Mouse (Mus musculus) hindbrain, embryonic 12.5 days (tissue): ENCODE data around the gene Akt1s1. TPM values are rescaled to one million over a fixed set of nuclear protein-coding genes. Genes with fewer than 3 reads are reported as not detected.

Experiments
- ATAC-seq: fragments of 200-750 bp; cut with Nextera tagmentation; 2 replicates; pipeline ENCODE4 v1.8.0; 2017; ENCODE audit warnings: moderate TSS enrichment; ENCODE audit not compliant: low FRiP score
- H3K27ac ChIP-seq: fragments of 300-500 bp; sonication (generic); 2 replicates; pipeline ENCODE4 v1.5.1; 2016; ENCODE audit warnings: mild to moderate bottlenecking
- H3K27me3 ChIP-seq: fragments of 300-500 bp; sonication (generic); 2 replicates; pipeline ENCODE4 v1.6.1; 2016; ENCODE audit warnings: mild to moderate bottlenecking
- H3K36me3 ChIP-seq: fragments of 300-500 bp; sonication (generic); 2 replicates; pipeline ENCODE4 v1.6.1; 2016; ENCODE audit warnings: mild to moderate bottlenecking
- H3K4me1 ChIP-seq: fragments of 300-500 bp; sonication (generic); 2 replicates; pipeline ENCODE4 v1.6.1; 2016
- H3K4me2 ChIP-seq: fragments of 300-500 bp; sonication (generic); replicated peaks from 2 replicates; pipeline ENCODE4 v1.6.1; 2016; ENCODE audit warnings: mild to moderate bottlenecking
- H3K4me3 ChIP-seq: fragments of 300-500 bp; sonication (generic); 2 replicates; pipeline ENCODE4 v1.5.1; 2016; ENCODE audit warnings: mild to moderate bottlenecking
- H3K9ac ChIP-seq: fragments of 300-500 bp; sonication (generic); 2 replicates; pipeline ENCODE4 v1.6.1; 2016; ENCODE audit warnings: mild to moderate bottlenecking, moderate library complexity
- H3K9me3 ChIP-seq: fragments of 300-500 bp; sonication (generic); replicated peaks from 2 replicates; pipeline ENCODE4 v1.6.1; 2016; ENCODE audit warnings: mild to moderate bottlenecking
- WGBS: fragments of 180-500 bp; shearing (Covaris S2); methylation state at CpG from one replicate; pipeline ENCODE4 v1.1.7; 2016; 5-methylcytosine and 5-hydroxymethylcytosine counted together
- polyA plus RNA-seq: library from polyadenylated mRNA; unstranded; fragments of >200 nt; fragmentation: Nextera tagmentation; extraction: Ambion mirVana; gene quantifications from 2 replicates; pipeline ENCODE4 v1.2.1, GENCODE M21; 2016

The Akt1s1 gene
- polyA plus RNA-seq: 99.3 and 101 TPM in 2 replicates

- H3K4me3 ChIP-seq: peak within 1 kb of the TSS; percentile 70
- under 1% methylated on average over 54 of the region's 54 CpGs for WGBS
- H3K4me1 ChIP-seq: peaks cover 33% of the 10 kb centered on the region
- H3K9ac ChIP-seq: peak within 1 kb of the TSS; percentile 76
- H3K4me2 ChIP-seq: peak within 1 kb of the TSS; percentile 78
- ATAC-seq: peak; percentile 81
- H3K36me3 ChIP-seq: peaks cover 35% of the 10 kb centered on the region
- peak within 1 kb of the TSS; percentile 97 for H3K27ac ChIP-seq
- no peaks in the 10 kb centered on the region for H3K27me3 ChIP-seq
- H3K9me3 ChIP-seq: no peaks in the 10 kb centered on the region
Measured at GRCm38 (mm10) chr7:44848561-44849415, at the start of gene Akt1s1, which contains the start of gene Tbc1d17. Akt1s1 (plus strand) TSS chr7:44848991. Tbc1d17 (minus strand) TSS chr7:44849079.

- 84% methylated on average over 2 of the region's 2 CpGs for WGBS
- peaks cover 1% of the 10 kb centered on the region for H3K36me3 ChIP-seq
- H3K9me3 ChIP-seq: no peaks in the 10 kb centered on the region
- no peak overlapping the region for H3K4me3 ChIP-seq
- no peak for ATAC-seq
- no peaks in the 10 kb centered on the region for H3K4me1 ChIP-seq
- no peak overlapping the region for H3K27ac ChIP-seq
- no peaks in the 10 kb centered on the region for H3K27me3 ChIP-seq
- no peak overlapping the region for H3K4me2 ChIP-seq
- H3K9ac ChIP-seq: no peak overlapping the region
Measured at GRCm38 (mm10) chr7:44808927-44809326, 39.9 kb upstream of the Akt1s1 start.

- Histone ChIP-seq H3K9ac (no peak overlapping the region), H3K4me3 (no peak overlapping the region), H3K27ac (no peak overlapping the region), H3K4me1 (no peaks in the 10 kb centered on the region), H3K9me3 (no peaks in the 10 kb centered on the region), H3K36me3 (peaks cover 5% of the 10 kb centered on the region), H3K4me2 (no peak overlapping the region), H3K27me3 (no peaks in the 10 kb centered on the region)
- 87% methylated on average over 3 of the region's 3 CpGs for WGBS
- ATAC-seq: no peak
Measured at GRCm38 (mm10) chr7:44809466-44809865, 39.3 kb upstream of the Akt1s1 start.

GRCm38 (mm10) chr7:44810365-44810764 lies 38.4 kb upstream of the Akt1s1 start:
- H3K9ac ChIP-seq: no peak overlapping the region
- H3K27me3 ChIP-seq: no peaks in the 10 kb centered on the region
- ATAC-seq: no peak
- 85% methylated on average over 4 of the region's 4 CpGs for WGBS
- no peaks in the 10 kb centered on the region for H3K9me3 ChIP-seq
- H3K27ac ChIP-seq: no peak overlapping the region
- H3K4me3 ChIP-seq: no peak overlapping the region
- H3K36me3 ChIP-seq: peaks cover 5% of the 10 kb centered on the region
- peaks cover 7% of the 10 kb centered on the region for H3K4me1 ChIP-seq
- H3K4me2 ChIP-seq: no peak overlapping the region

- Histone ChIP-seq H3K9me3 (no peaks in the 10 kb centered on the region), H3K4me1 (peaks cover 9% of the 10 kb centered on the region), H3K4me2 (no peak overlapping the region), H3K27ac (no peak overlapping the region), H3K36me3 (peaks cover 5% of the 10 kb centered on the region), H3K9ac (no peak overlapping the region), H3K4me3 (no peak overlapping the region), H3K27me3 (no peaks in the 10 kb centered on the region)
- 89% methylated on average over 7 of the region's 7 CpGs for whole genome bisulfite sequencing
- no peak for ATAC-seq
Measured at GRCm38 (mm10) chr7:44810819-44811557, 37.8 kb upstream of the Akt1s1 start.

- H3K4me1 ChIP-seq: peaks cover 18% of the 10 kb centered on the region
- ATAC-seq: no peak
- WGBS: 92% methylated on average over 20 of the region's 20 CpGs
- no peaks in the 10 kb centered on the region for H3K9me3 ChIP-seq
- no peak overlapping the region for H3K27ac ChIP-seq
- no peak overlapping the region for H3K4me2 ChIP-seq
- H3K4me3 ChIP-seq: no peak overlapping the region
- no peaks in the 10 kb centered on the region for H3K27me3 ChIP-seq
- peaks cover 5% of the 10 kb centered on the region for H3K36me3 ChIP-seq
- no peak overlapping the region for H3K9ac ChIP-seq
Measured at GRCm38 (mm10) chr7:44812651-44813325, 36.0 kb upstream of the Akt1s1 start.

- ATAC-seq: no peak
- Histone ChIP-seq H3K9me3 (no peaks in the 10 kb centered on the region), H3K4me2 (no peak overlapping the region), H3K4me1 (peaks cover 30% of the 10 kb centered on the region), H3K4me3 (no peak overlapping the region), H3K9ac (no peak overlapping the region), H3K27ac (no peak overlapping the region), H3K27me3 (no peaks in the 10 kb centered on the region), H3K36me3 (peaks cover 5% of the 10 kb centered on the region)
- WGBS: 93% methylated on average over 3 of the region's 3 CpGs
Measured at GRCm38 (mm10) chr7:44813985-44814384, 34.8 kb upstream of the Akt1s1 start.

- Histone ChIP-seq H3K4me1 (peaks cover 35% of the 10 kb centered on the region), H3K27me3 (no peaks in the 10 kb centered on the region), H3K27ac (no peak overlapping the region), H3K9ac (no peak overlapping the region), H3K9me3 (no peaks in the 10 kb centered on the region), H3K36me3 (peaks cover 5% of the 10 kb centered on the region), H3K4me2 (no peak overlapping the region), H3K4me3 (no peak overlapping the region)
- ATAC-seq: no peak
- whole genome bisulfite sequencing: 99% methylated on average over 4 of the region's 4 CpGs
Measured at GRCm38 (mm10) chr7:44814423-44814822, 34.4 kb upstream of the Akt1s1 start.

GRCm38 (mm10) chr7:44814952-44815553 lies 33.7 kb upstream of the Akt1s1 start:
- H3K9me3 ChIP-seq: no peaks in the 10 kb centered on the region
- peak; percentile 1; the same call in 1 of the 2 replicates for ATAC-seq
- peak overlapping the region; percentile 96 for H3K27ac ChIP-seq
- peak overlapping the region; percentile 42; the same call in 1 of the 2 replicates for H3K9ac ChIP-seq
- H3K4me3 ChIP-seq: peak overlapping the region; percentile 83
- H3K4me2 ChIP-seq: peak overlapping the region; percentile 80
- peaks cover 41% of the 10 kb centered on the region for H3K4me1 ChIP-seq
- no peaks in the 10 kb centered on the region for H3K27me3 ChIP-seq
- peaks cover 5% of the 10 kb centered on the region for H3K36me3 ChIP-seq
- WGBS: 25% methylated on average over 14 of the region's 14 CpGs

GRCm38 (mm10) chr7:44815721-44816469 lies 32.9 kb upstream of the Akt1s1 start, which contains the start of the genes Nup62 and Il4i1:
Nup62 (plus strand) TSS chr7:44816088.
Il4i1 (plus strand) TSS chr7:44816387.
- Histone ChIP-seq H3K36me3 (peaks cover 5% of the 10 kb centered on the region), H3K9ac (peak within 1 kb of the TSS; percentile 89), H3K9me3 (no peaks in the 10 kb centered on the region), H3K27me3 (no peaks in the 10 kb centered on the region), H3K4me3 (peak within 1 kb of the TSS; percentile 83), H3K4me2 (peak within 1 kb of the TSS; percentile 80), H3K4me1 (peaks cover 44% of the 10 kb centered on the region), H3K27ac (peak within 1 kb of the TSS; percentile 96)
- peak; percentile 95 for ATAC-seq
- WGBS: under 1% methylated on average over 61 of the region's 62 CpGs

- Histone ChIP-seq H3K4me1 (peaks cover 46% of the 10 kb centered on the region), H3K36me3 (peaks cover 5% of the 10 kb centered on the region), H3K4me3 (peak within 1 kb of the TSS; percentile 83), H3K4me2 (peak within 1 kb of the TSS; percentile 80), H3K27ac (peak within 1 kb of the TSS; percentile 96), H3K9me3 (no peaks in the 10 kb centered on the region), H3K9ac (peak within 1 kb of the TSS; percentile 89), H3K27me3 (no peaks in the 10 kb centered on the region)
- ATAC-seq: no peak
- WGBS: under 1% methylated on average over 45 of the region's 57 CpGs
Measured at GRCm38 (mm10) chr7:44816470-44817021, 32.2 kb upstream of the Akt1s1 start, which contains the start of gene Atf5. Atf5 (minus strand) TSS chr7:44816658.
